ENCODE assay signal across 13 mouse cellular contexts in genomic region chr3:89328623-89329022, GRCm38 (mm10). TPM values are rescaled to one million over a fixed set of nuclear protein-coding genes. Genes with fewer than 3 reads are reported as not detected.
A peak's percentile ranks its signal among the peaks of the same experiment; 100 is the strongest.
DNase-seq lines count a peak whose midpoint lies in the region; ATAC-seq lines count a peak whose summit lies in the region.
"Had no signal": no experiment of that assay in that cellular context is flagged by ENCODE, and none has a peak within 500 bp of the region (broad histone marks: within the 10 kb centered on the region; RNA-seq: fewer than 3 reads in every experiment).

No protein-coding gene starts in this region.

- no peak for DNase-seq in hindbrain, embryonic 10.5 days (ENCODE audit: low spot score)
- DNase-seq in hindbrain, embryonic 14.5 days (ENCODE audit: low spot score): no peak
- DNase-seq in frontal cortex, postnatal 36 days (ENCODE audit: low spot score in 2 of 2): no peak
- no peak for DNase-seq in thymus, postnatal 25 days
- DNase-seq: cerebellum, adult 9-11 months; gastrocnemius, postnatal 10 days; kidney, adult 18-20 months; right cerebral cortex, postnatal 4 days had no signal

- H3K9ac ChIP-seq in hindbrain, embryonic 14.5 days: no peak overlapping the region
- H3K9ac ChIP-seq in neural tube, embryonic 13.5 days: no peak overlapping the region; the same call in 1 of the 2 replicates
- no peak overlapping the region for H3K9ac ChIP-seq in neural tube, embryonic 15.5 days (replicated peaks)
- no peak overlapping the region for H3K9ac ChIP-seq in embryonic facial prominence, embryonic 15.5 days
- H3K9ac ChIP-seq: heart, embryonic 15.5 days; stomach, embryonic 15.5 days had no signal

- no peak overlapping the region for H3K4me3 ChIP-seq in hindbrain, embryonic 10.5 days
- no peak overlapping the region for H3K4me3 ChIP-seq in hindbrain, embryonic 14.5 days (replicated peaks; ENCODE audit: low read length)
- no peak overlapping the region for H3K4me3 ChIP-seq in neural tube, embryonic 13.5 days
- H3K4me3 ChIP-seq in neural tube, embryonic 15.5 days (replicated peaks): no peak overlapping the region
- no peak overlapping the region for H3K4me3 ChIP-seq in embryonic facial prominence, embryonic 15.5 days (replicated peaks)
- H3K4me3 ChIP-seq: heart, embryonic 15.5 days; stomach, embryonic 15.5 days had no signal

- H3K4me2 ChIP-seq in hindbrain, embryonic 14.5 days (replicated peaks): no peak overlapping the region
- H3K4me2 ChIP-seq in neural tube, embryonic 13.5 days: no peak overlapping the region
- no peak overlapping the region for H3K4me2 ChIP-seq in neural tube, embryonic 15.5 days
- H3K4me2 ChIP-seq in embryonic facial prominence, embryonic 15.5 days (replicated peaks): peak overlapping the region; percentile 21; the same call in 1 of the 2 replicates
- H3K4me2 ChIP-seq: heart, embryonic 15.5 days; stomach, embryonic 15.5 days had no signal

- peak overlapping the region; percentile 50 for H3K27ac ChIP-seq in hindbrain, embryonic 10.5 days
- H3K27ac ChIP-seq in hindbrain, embryonic 14.5 days: no peak overlapping the region
- peak overlapping the region; percentile 10 for H3K27ac ChIP-seq in neural tube, embryonic 13.5 days (replicated peaks)
- H3K27ac ChIP-seq in neural tube, embryonic 15.5 days (replicated peaks): no peak overlapping the region
- H3K27ac ChIP-seq in embryonic facial prominence, embryonic 15.5 days (replicated peaks): peak overlapping the region; percentile 80
- H3K27ac ChIP-seq: heart, embryonic 15.5 days; stomach, embryonic 15.5 days had no signal

- H3K4me1 ChIP-seq in hindbrain, embryonic 10.5 days (replicated peaks): peaks cover 56% of the 10 kb centered on the region
- peaks cover 40% of the 10 kb centered on the region for H3K4me1 ChIP-seq in hindbrain, embryonic 14.5 days (replicated peaks; ENCODE audit: control insufficient read depth, insufficient read depth, low read length)
- H3K4me1 ChIP-seq in neural tube, embryonic 13.5 days (replicated peaks): peaks cover 57% of the 10 kb centered on the region
- H3K4me1 ChIP-seq in neural tube, embryonic 15.5 days: peaks cover 40% of the 10 kb centered on the region
- peaks cover 31% of the 10 kb centered on the region for H3K4me1 ChIP-seq in embryonic facial prominence, embryonic 15.5 days

- 11% methylated on average over 4 of the region's 4 CpGs for WGBS in hindbrain, embryonic 10.5 days
- 13% methylated on average over 4 of the region's 4 CpGs for WGBS in hindbrain, embryonic 14.5 days
- 13% methylated on average over 4 of the region's 4 CpGs for WGBS in neural tube, embryonic 13.5 days
- WGBS in neural tube, embryonic 15.5 days: 14% methylated on average over 4 of the region's 4 CpGs
- WGBS in embryonic facial prominence, embryonic 15.5 days: 13% methylated on average over 4 of the region's 4 CpGs

- no peaks in the 10 kb centered on the region for H3K9me3 ChIP-seq in hindbrain, embryonic 10.5 days
- H3K9me3 ChIP-seq in hindbrain, embryonic 14.5 days (ENCODE audit: control insufficient read depth, low read length): no peaks in the 10 kb centered on the region
- no peaks in the 10 kb centered on the region for H3K9me3 ChIP-seq in neural tube, embryonic 13.5 days
- H3K9me3 ChIP-seq in neural tube, embryonic 15.5 days (replicated peaks): no peaks in the 10 kb centered on the region
- H3K9me3 ChIP-seq in embryonic facial prominence, embryonic 15.5 days (replicated peaks): no peaks in the 10 kb centered on the region
- H3K9me3 ChIP-seq: heart, embryonic 15.5 days; stomach, embryonic 15.5 days had no signal

- no peak for ATAC-seq in hindbrain, embryonic 14.5 days (ENCODE audit: low FRiP score)
- ATAC-seq in neural tube, embryonic 13.5 days (ENCODE audit: low read depth): peak; percentile 17; the same call in 1 of the 2 replicates
- ATAC-seq in neural tube, embryonic 15.5 days (ENCODE audit: low FRiP score): no peak
- peak; percentile 49; the same call in 1 of the 2 replicates for ATAC-seq in embryonic facial prominence, embryonic 15.5 days (ENCODE audit: insufficient number of reproducible peaks, low FRiP score, low TSS enrichment, low read depth)

- peaks cover 36% of the 10 kb centered on the region for H3K27me3 ChIP-seq in hindbrain, embryonic 10.5 days (ENCODE audit: insufficient read depth, poor library complexity, severe bottlenecking)
- no peaks in the 10 kb centered on the region for H3K27me3 ChIP-seq in hindbrain, embryonic 14.5 days (ENCODE audit: control insufficient read depth, insufficient read depth, low read length)
- no peaks in the 10 kb centered on the region for H3K27me3 ChIP-seq in neural tube, embryonic 13.5 days
- H3K27me3 ChIP-seq in neural tube, embryonic 15.5 days (replicated peaks): no peaks in the 10 kb centered on the region
- H3K27me3 ChIP-seq in embryonic facial prominence, embryonic 15.5 days: no peaks in the 10 kb centered on the region
- H3K27me3 ChIP-seq: stomach, embryonic 15.5 days had no signal

- peaks cover 13% of the 10 kb centered on the region for H3K36me3 ChIP-seq in hindbrain, embryonic 10.5 days
- H3K36me3 ChIP-seq in hindbrain, embryonic 14.5 days (replicated peaks; ENCODE audit: control insufficient read depth, insufficient read depth): no peaks in the 10 kb centered on the region
- no peaks in the 10 kb centered on the region; the same call in 1 of the 2 replicates for H3K36me3 ChIP-seq in neural tube, embryonic 13.5 days
- no peaks in the 10 kb centered on the region for H3K36me3 ChIP-seq in neural tube, embryonic 15.5 days
- peaks cover 11% of the 10 kb centered on the region; the same call in 1 of the 2 replicates for H3K36me3 ChIP-seq in embryonic facial prominence, embryonic 15.5 days
- H3K36me3 ChIP-seq: heart, embryonic 15.5 days had no signal

RNA-seq across cellular contexts. Expression of gene Efna3, which starts 5.9 kb away (rescaled TPM):
- 5.9 and 10.7 TPM in 2 replicates for polyA plus RNA-seq in hindbrain, embryonic 10.5 days (2016; fragmentation: Nextera tagmentation; extraction: Ambion mirVana)
- polyA plus RNA-seq in hindbrain, embryonic 14.5 days (2014; fragmentation: Nextera tagmentation; extraction: Ambion mirVana): 62.5 and 70.3 TPM in 2 replicates
- polyA plus RNA-seq in neural tube, embryonic 13.5 days (2015; fragmentation: Nextera tagmentation; extraction: Ambion mirVana): 87.4 and 90.1 TPM in 2 replicates
- 95.8 and 107 TPM in 2 replicates for polyA plus RNA-seq in neural tube, embryonic 15.5 days (2015; fragmentation: Nextera tagmentation; extraction: Ambion mirVana)
- polyA plus RNA-seq in embryonic facial prominence, embryonic 15.5 days (2015; fragmentation: Nextera tagmentation; extraction: Ambion mirVana): 42.3 and 47.2 TPM in 2 replicates

RNA-seq across cellular contexts. Expression of gene Efna4, which starts 9.2 kb away (rescaled TPM):
- 22.4 and 23.2 TPM in 2 replicates for polyA plus RNA-seq in hindbrain, embryonic 10.5 days (2016; fragmentation: Nextera tagmentation; extraction: Ambion mirVana)
- 4.4 and 4.9 TPM in 2 replicates for polyA plus RNA-seq in hindbrain, embryonic 14.5 days (2014; fragmentation: Nextera tagmentation; extraction: Ambion mirVana)
- 8.5 and 10.7 TPM in 2 replicates for polyA plus RNA-seq in neural tube, embryonic 13.5 days (2015; fragmentation: Nextera tagmentation; extraction: Ambion mirVana)
- 3.0 and 5.9 TPM in 2 replicates for polyA plus RNA-seq in neural tube, embryonic 15.5 days (2015; fragmentation: Nextera tagmentation; extraction: Ambion mirVana)
- 28.1 and 31.0 TPM in 2 replicates for polyA plus RNA-seq in embryonic facial prominence, embryonic 15.5 days (2015; fragmentation: Nextera tagmentation; extraction: Ambion mirVana)

RNA-seq across cellular contexts. Expression of gene Adam15, which starts 21.2 kb away (rescaled TPM):
- 36.4 and 38.1 TPM in 2 replicates for polyA plus RNA-seq in hindbrain, embryonic 10.5 days (2016; fragmentation: Nextera tagmentation; extraction: Ambion mirVana)
- 40.8 and 44.0 TPM in 2 replicates for polyA plus RNA-seq in hindbrain, embryonic 14.5 days (2014; fragmentation: Nextera tagmentation; extraction: Ambion mirVana)
- polyA plus RNA-seq in neural tube, embryonic 13.5 days (2015; fragmentation: Nextera tagmentation; extraction: Ambion mirVana): 48.8 and 54.0 TPM in 2 replicates
- polyA plus RNA-seq in neural tube, embryonic 15.5 days (2015; fragmentation: Nextera tagmentation; extraction: Ambion mirVana): 69.9 and 71.9 TPM in 2 replicates
- 93.2 and 96.1 TPM in 2 replicates for polyA plus RNA-seq in embryonic facial prominence, embryonic 15.5 days (2015; fragmentation: Nextera tagmentation; extraction: Ambion mirVana)

RNA-seq across cellular contexts. Expression of gene Dcst2, which starts 33.2 kb away (rescaled TPM):
- 0.34 TPM in 1 of 2 replicates, not detected in the other for polyA plus RNA-seq in hindbrain, embryonic 10.5 days (2016; fragmentation: Nextera tagmentation; extraction: Ambion mirVana)
- 0.12 and 0.21 TPM in 2 replicates for polyA plus RNA-seq in hindbrain, embryonic 14.5 days (2014; fragmentation: Nextera tagmentation; extraction: Ambion mirVana)
- polyA plus RNA-seq in neural tube, embryonic 13.5 days (2015; fragmentation: Nextera tagmentation; extraction: Ambion mirVana): 0.17 TPM in 1 of 2 replicates, not detected in the other
- polyA plus RNA-seq in neural tube, embryonic 15.5 days (2015; fragmentation: Nextera tagmentation; extraction: Ambion mirVana): 0.18 and 0.26 TPM in 2 replicates
- 0.13 and 0.21 TPM in 2 replicates for polyA plus RNA-seq in embryonic facial prominence, embryonic 15.5 days (2015; fragmentation: Nextera tagmentation; extraction: Ambion mirVana)
- polyA plus RNA-seq: heart, embryonic 15.5 days had no signal

RNA-seq across cellular contexts. Expression of gene Dcst1, which starts 36.4 kb away (rescaled TPM):
- 0.09 and 0.33 TPM in 2 replicates for polyA plus RNA-seq in hindbrain, embryonic 10.5 days (2016; fragmentation: Nextera tagmentation; extraction: Ambion mirVana)
- polyA plus RNA-seq in hindbrain, embryonic 14.5 days (2014; fragmentation: Nextera tagmentation; extraction: Ambion mirVana): 0.43 and 1.1 TPM in 2 replicates
- polyA plus RNA-seq in neural tube, embryonic 13.5 days (2015; fragmentation: Nextera tagmentation; extraction: Ambion mirVana): 0.88 and 1.1 TPM in 2 replicates
- 0.86 and 1.2 TPM in 2 replicates for polyA plus RNA-seq in neural tube, embryonic 15.5 days (2015; fragmentation: Nextera tagmentation; extraction: Ambion mirVana)
- polyA plus RNA-seq in embryonic facial prominence, embryonic 15.5 days (2015; fragmentation: Nextera tagmentation; extraction: Ambion mirVana): 0.46 and 0.64 TPM in 2 replicates

Comparison
In these comparisons a context has a peak if more than half of its experiments do, and no peak if none do; other contexts are left out.
1. H3K27ac ChIP-seq: peak in hindbrain, embryonic 10.5 days (single experiment), neural tube, embryonic 13.5 days (single experiment) and embryonic facial prominence, embryonic 15.5 days (single experiment); none in hindbrain, embryonic 14.5 days (single experiment) and neural tube, embryonic 15.5 days (single experiment).
2. ATAC-seq: peak in neural tube, embryonic 13.5 days (single experiment) and embryonic facial prominence, embryonic 15.5 days (single experiment); none in hindbrain, embryonic 14.5 days (single experiment) and neural tube, embryonic 15.5 days (single experiment).